Mouse (Mus musculus): Measurements from ENCODE around the gene Nop16.
"Not testable (repeated sequence)": the region's sequence is repeated elsewhere in the genome, so short reads cannot be mapped to it uniquely, and the experiment has no call there.

Nop16 gene

GRCm38 (mm10) chr13:54589996-54590951 lies at the start of gene Nop16, which contains the start of gene Higd2a:
Gene Nop16, minus strand, starts transcription at chr13:54590090.
Gene Higd2a, plus strand, starts transcription at chr13:54590207.
- peak; percentile 99 for DNase-seq (ENCODE audit: low read depth, low spot score)

GRCm38 (mm10) chr13:54635011-54635410 lies 45.1 kb upstream of the Nop16 start:
- no peak for DNase-seq (ENCODE audit: low read depth, low spot score)

GRCm38 (mm10) chr13:54632731-54633277 lies 42.9 kb upstream of the Nop16 start:
- no peak for DNase-seq (ENCODE audit: low read depth, low spot score)

GRCm38 (mm10) chr13:54629128-54629527 lies 39.2 kb upstream of the Nop16 start:
- no peak for DNase-seq (ENCODE audit: low read depth, low spot score)

GRCm38 (mm10) chr13:54621960-54622521 lies 32.2 kb upstream of the Nop16 start:
- no peak for DNase-seq (ENCODE audit: low read depth, low spot score)

GRCm38 (mm10) chr13:54621155-54621932 lies 31.5 kb upstream of the Nop16 start, which contains the start of gene Faf2:
Gene Faf2, plus strand, starts transcription at chr13:54621784.
- peak; percentile 83 for DNase-seq (ENCODE audit: low read depth, low spot score)

GRCm38 (mm10) chr13:54616998-54617397 lies 27.1 kb upstream of the Nop16 start:
- no peak for DNase-seq (ENCODE audit: low read depth, low spot score)

GRCm38 (mm10) chr13:54616307-54616706 lies 26.4 kb upstream of the Nop16 start:
- no peak for DNase-seq (ENCODE audit: low read depth, low spot score)

- not testable (repeated sequence) for DNase-seq (ENCODE audit: low read depth, low spot score)
Observed at GRCm38 (mm10) chr13:54613141-54613540, 23.3 kb upstream of the Nop16 start.

- DNase-seq (ENCODE audit: low read depth, low spot score), result peak; percentile 54
Observed at GRCm38 (mm10) chr13:54610972-54611754, 21.3 kb upstream of the Nop16 start, which contains the start of gene Cltb. Gene Cltb, minus strand, starts transcription at chr13:54611344.

- no peak for DNase-seq (ENCODE audit: low read depth, low spot score)
Observed at GRCm38 (mm10) chr13:54610613-54610971, 20.7 kb upstream of the Nop16 start.

- DNase-seq (ENCODE audit: low read depth, low spot score), result no peak
Observed at GRCm38 (mm10) chr13:54609301-54609700, 19.4 kb upstream of the Nop16 start.

GRCm38 (mm10) chr13:54608666-54609065 lies 18.8 kb upstream of the Nop16 start:
- DNase-seq (ENCODE audit: low read depth, low spot score), result no peak

- no peak for DNase-seq (ENCODE audit: low read depth, low spot score)
Observed at GRCm38 (mm10) chr13:54608002-54608401, 18.1 kb upstream of the Nop16 start.

GRCm38 (mm10) chr13:54607204-54607603 lies 17.3 kb upstream of the Nop16 start:
- no peak for DNase-seq (ENCODE audit: low read depth, low spot score)

GRCm38 (mm10) chr13:54605426-54605825 lies 15.5 kb upstream of the Nop16 start:
- DNase-seq (ENCODE audit: low read depth, low spot score), result no peak

- DNase-seq (ENCODE audit: low read depth, low spot score), result no peak
Observed at GRCm38 (mm10) chr13:54604221-54604620, 14.3 kb upstream of the Nop16 start.

GRCm38 (mm10) chr13:54603501-54603900 lies 13.6 kb upstream of the Nop16 start:
- no peak for DNase-seq (ENCODE audit: low read depth, low spot score)

- no peak for DNase-seq (ENCODE audit: low read depth, low spot score)
Observed at GRCm38 (mm10) chr13:54602639-54603111, 12.8 kb upstream of the Nop16 start.

- no peak for DNase-seq (ENCODE audit: low read depth, low spot score)
Observed at GRCm38 (mm10) chr13:54598622-54599143, 8.8 kb upstream of the Nop16 start.
